Mouse (Mus musculus): Measurements from ENCODE around the gene Ublcp1.

DNA sequence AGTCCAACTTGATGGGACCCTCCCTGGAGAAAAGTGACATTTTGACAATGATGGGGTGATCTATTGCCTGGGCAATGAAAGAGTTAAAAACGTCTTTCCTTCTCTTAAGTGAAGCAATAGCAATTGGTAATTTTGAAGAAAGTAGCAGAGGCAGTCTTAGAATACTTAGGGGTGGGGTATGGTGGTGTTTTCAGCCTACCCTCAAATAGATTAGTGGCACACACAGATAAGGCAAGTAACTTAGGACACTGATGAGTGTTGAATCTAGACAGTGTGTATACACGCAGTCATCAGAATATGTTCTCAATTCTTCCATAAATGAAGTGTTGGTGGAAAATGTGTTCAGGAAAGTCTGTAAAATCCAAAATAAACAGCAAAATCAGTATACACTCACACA is 42.7 kb upstream of the Ublcp1 start:
- no peak for TF ChIP-seq CTCF (IDR thresholded peaks at IDR 0.05; ENCODE audit: control insufficient read depth, insufficient read depth, low read length)
- no peak for TF ChIP-seq POLR2A (IDR thresholded peaks at IDR 0.05; ENCODE audit: borderline replicate concordance, control insufficient read depth, low read depth, low read length)

Data from bone marrow, adult 2 months (tissue).